Mouse (Mus musculus) activated CD4-positive, CD25-positive, alpha-beta regulatory T cell (primary cell): ENCODE results near the gene Hist1h4h. TPM values are rescaled to one million over a fixed set of nuclear protein-coding genes. Genes with fewer than 3 reads are reported as not detected.

ENCODE experiments used
- polyA plus RNA-seq, 2 experiments: library from polyadenylated mRNA; unstranded; fragments of 100-300 nt; shearing (Covaris generic); gene quantifications; one replicate each; pipeline ENCODE4 v1.2.1; 2017

Hist1h4h gene
- polyA plus RNA-seq, 2 experiments from 2014 or later, result 1.3 to 4.8 TPM

Other genes starting within 250 kb of the Hist1h4h start
- gene Zfp322a, start 161.8 kb upstream of the Hist1h4h start, polyA plus RNA-seq, result 10 to 100 TPM; 22.2 to 25.5 TPM
- 10 to 100 TPM; 10.1 to 11.6 TPM for gene Abt1, start 107.2 kb upstream of the Hist1h4h start, polyA plus RNA-seq
- not detected for gene Btn1a1, start 65.1 kb upstream of the Hist1h4h start, polyA plus RNA-seq
- under 1 TPM in 1 of 2 experiments, not detected in 1; 0.12 TPM for gene Btn2a2, start 42.2 kb upstream of the Hist1h4h start, polyA plus RNA-seq
- gene Hist1h2af, start 2.9 kb downstream of the Hist1h4h start, polyA plus RNA-seq, result not detected
- not detected for gene Hist1h3g, start 4.4 kb downstream of the Hist1h4h start, polyA plus RNA-seq
- gene Hist1h2bh, start 12.3 kb downstream of the Hist1h4h start, polyA plus RNA-seq, result under 1 TPM; 0.27 to 0.59 TPM
- under 1 TPM; 0.41 to 0.84 TPM for gene Hist1h3f, start 13.0 kb downstream of the Hist1h4h start, polyA plus RNA-seq
- gene Hist1h4f, start 20.6 kb downstream of the Hist1h4h start, polyA plus RNA-seq, result 1 to 10 TPM in 1 of 2 experiments, not detected in 1; 2.0 TPM
- under 1 TPM; 0.64 to 0.98 TPM for gene Hist1h1d, start 22.2 kb downstream of the Hist1h4h start, polyA plus RNA-seq
- 1 to 10 TPM; 1.4 to 5.5 TPM for gene Hist1h3e, start 31.3 kb downstream of the Hist1h4h start, polyA plus RNA-seq
- 10 to 100 TPM in 1 of 2 experiments, 1 to 10 TPM in 1; 7.7 to 16.3 TPM for gene Hist1h2ae, start 40.2 kb downstream of the Hist1h4h start, polyA plus RNA-seq
- 1 to 10 TPM; 2.7 to 5.0 TPM for gene Hist1h2bg, start 40.3 kb downstream of the Hist1h4h start, polyA plus RNA-seq
- not detected for gene Hist1h2bf, start 43.1 kb downstream of the Hist1h4h start, polyA plus RNA-seq
- under 1 TPM in 1 of 2 experiments, not detected in 1; 0.38 TPM for gene Hist1h2ad, start 43.3 kb downstream of the Hist1h4h start, polyA plus RNA-seq
- under 1 TPM in 1 of 2 experiments, not detected in 1; 0.44 TPM for gene Hist1h3d, start 44.7 kb downstream of the Hist1h4h start, polyA plus RNA-seq
- gene Hist1h4d, start 50.5 kb downstream of the Hist1h4h start, polyA plus RNA-seq, result 10 to 100 TPM; 23.0 to 41.6 TPM
- 1 to 10 TPM; 1.2 to 1.4 TPM for gene Hist1h2be, start 90.1 kb downstream of the Hist1h4h start, polyA plus RNA-seq
- 10 to 100 TPM in 1 of 2 experiments, 1 to 10 TPM in 1; 7.1 to 18.0 TPM for gene Hist1h1e, start 91.5 kb downstream of the Hist1h4h start, polyA plus RNA-seq
- under 1 TPM; 0.55 to 0.80 TPM for gene Hist1h2ac, start 152.9 kb downstream of the Hist1h4h start, polyA plus RNA-seq
- 1 to 10 TPM; 3.0 to 4.1 TPM for gene Hist1h2bc, start 153.1 kb downstream of the Hist1h4h start, polyA plus RNA-seq
- gene Hist1h1t, start 164.8 kb downstream of the Hist1h4h start, polyA plus RNA-seq, result under 1 TPM in 1 of 2 experiments, not detected in 1; 0.38 TPM
- gene Hist1h4c, start 167.4 kb downstream of the Hist1h4h start, polyA plus RNA-seq, result 1 to 10 TPM; 3.3 to 6.0 TPM
- 1 to 10 TPM; 1.3 to 2.6 TPM for gene Hfe, start 179.8 kb downstream of the Hist1h4h start, polyA plus RNA-seq
- 10 to 100 TPM; 13.3 to 18.7 TPM for gene Hist1h1c, start 207.8 kb downstream of the Hist1h4h start, polyA plus RNA-seq
- 1 to 10 TPM; 2.7 to 3.1 TPM for gene Hist1h3c, start 214.6 kb downstream of the Hist1h4h start, polyA plus RNA-seq
- gene Hist1h2bb, start 215.7 kb downstream of the Hist1h4h start, polyA plus RNA-seq, result 1 to 10 TPM; 1.1 to 2.8 TPM
- gene Hist1h2ab, start 220.1 kb downstream of the Hist1h4h start, polyA plus RNA-seq, result 1 to 10 TPM; 4.6 to 7.2 TPM
- gene Hist1h3b, start 221.2 kb downstream of the Hist1h4h start, polyA plus RNA-seq, result 1 to 10 TPM in 1 of 2 experiments, not detected in 1; 1.4 TPM
- gene Hist1h4b, start 226.0 kb downstream of the Hist1h4h start, polyA plus RNA-seq, result 1 to 10 TPM; 5.4 to 5.6 TPM
- not detected for gene Hist1h4a, start 230.2 kb downstream of the Hist1h4h start, polyA plus RNA-seq
- gene Hist1h3a, start 231.3 kb downstream of the Hist1h4h start, polyA plus RNA-seq, result 1 to 10 TPM; 5.1 TPM
- gene Hist1h1a, start 232.6 kb downstream of the Hist1h4h start, polyA plus RNA-seq, result 1 to 10 TPM; 2.5 to 3.0 TPM
- under 1 TPM in 1 of 2 experiments, not detected in 1; 0.17 TPM for gene Trim38, start 238.9 kb downstream of the Hist1h4h start, polyA plus RNA-seq